Mouse (Mus musculus) gastrocnemius, postnatal 36 days (tissue): ENCODE results near the gene Cd3e. TPM values are rescaled to one million over a fixed set of nuclear protein-coding genes. Genes with fewer than 3 reads are reported as not detected.
"Not testable (repeated sequence)": the region's sequence is repeated elsewhere in the genome, so short reads cannot be mapped to it uniquely, and the experiment has no call there.

Experiments
- DNase-seq, 2 experiments: peaks; one replicate each; pipeline ENCODE4 v3.0.0; 2022
- intact Hi-C: fragments of 180-260 bp; cut with DNase I; formaldehyde crosslinking; loops from one replicate; pipeline ENCODE4 v1.15.1; 2025
- total RNA-seq, 2 experiments: library from RNA; stranded (reverse); gene quantifications; 2 replicates each; pipeline ENCODE4 v1.2.3; 2021

Cd3e gene
- total RNA-seq, 2 experiments from 2014 or later = 2.5 TPM; not detected in 1

DNA sequence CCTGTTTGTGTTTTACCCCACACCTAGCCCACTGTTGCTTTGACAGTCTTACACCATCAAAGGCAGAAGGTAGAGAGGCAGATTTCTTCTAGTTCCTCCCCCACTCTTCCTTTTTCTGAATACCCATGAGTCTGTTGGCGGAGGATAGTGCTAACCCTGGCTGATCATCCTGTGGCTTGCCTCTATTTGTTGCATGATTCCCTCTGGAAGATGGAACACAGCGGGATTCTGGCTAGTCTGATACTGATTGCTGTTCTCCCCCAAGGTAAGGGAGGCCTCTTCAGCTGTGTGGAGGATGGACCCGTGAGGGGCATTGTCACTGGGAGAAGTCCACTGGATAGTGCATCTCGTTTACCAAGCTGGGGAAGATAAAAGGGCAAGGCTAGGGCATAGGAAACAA lies 27.8 kb downstream of the Cd3e start, which contains the start of gene Cd3d:
Gene Cd3d, plus strand, starts transcription at position 111 of the 400 bp plus-strand sequence.
- intact Hi-C loops = no loop called here
- DNase-seq = no peak

DNA sequence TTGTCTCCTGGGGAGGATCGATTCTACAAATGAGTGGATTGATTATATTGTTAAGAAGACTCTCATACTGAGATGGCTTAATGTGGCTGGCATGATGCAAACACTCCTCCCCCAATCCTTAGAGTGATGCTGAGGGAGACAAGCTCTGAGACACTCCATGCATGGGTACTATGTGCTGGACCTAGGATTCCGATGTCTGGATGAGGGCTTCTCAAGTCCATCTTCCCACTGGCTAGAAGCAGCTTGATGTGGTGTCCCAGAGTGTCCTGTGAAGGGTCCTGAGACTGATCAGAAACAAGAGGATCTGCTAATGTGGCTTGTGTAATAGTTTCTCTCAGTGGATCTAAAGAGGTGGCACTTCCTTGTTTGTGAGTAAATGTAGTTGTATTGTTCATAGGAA lies 28.3 kb downstream of the Cd3e start:
- DNase-seq = no peak

DNA sequence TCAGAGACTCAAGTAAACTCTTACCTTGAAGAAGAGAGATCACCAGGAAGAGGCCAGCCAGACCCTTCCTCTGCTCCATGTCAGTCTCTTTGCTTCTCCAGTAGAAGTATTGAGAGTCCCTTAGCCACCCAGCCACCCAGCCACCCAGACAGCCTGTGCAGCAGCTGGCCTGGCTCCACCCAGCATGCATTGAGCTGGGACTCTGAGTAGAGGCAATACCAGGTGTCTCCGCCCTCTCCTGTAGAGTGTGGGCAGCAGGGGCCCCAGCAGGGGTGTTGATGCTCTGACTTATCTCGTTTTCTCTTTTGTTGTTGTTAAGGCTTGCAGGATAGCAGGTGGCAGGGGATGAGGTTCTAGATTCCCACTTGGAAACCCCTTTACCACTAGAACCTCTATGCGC lies 29.2 kb downstream of the Cd3e start, which contains the start of gene Cd3g:
Gene Cd3g, minus strand, starts transcription at position 190 of the 400 bp plus-strand sequence.
- intact Hi-C loops = no loop called here
- DNase-seq = no peak

More for the DNA sequence above, 28.3 kb downstream of the Cd3e start:
- intact Hi-C loops = no loop called here

- intact Hi-C loops = no loop called here
- DNase-seq = no peak
Measured at GRCm38 (mm10) chr9:44979806-44980205, 29.6 kb downstream of the Cd3e start.

- no peak for DNase-seq
- intact Hi-C loops = no loop called here
Measured at GRCm38 (mm10) chr9:44977813-44978212, 31.6 kb downstream of the Cd3e start.

GRCm38 (mm10) chr9:44969450-44969849 lies 40.0 kb downstream of the Cd3e start:
- intact Hi-C loops = no loop called here
- DNase-seq = no peak

GRCm38 (mm10) chr9:44967763-44968162 lies 41.7 kb downstream of the Cd3e start:
- intact Hi-C loops = loop anchor here (1.0 kb wide), 1 partner anchor 129 kb away; no protein-coding TSS in a partner anchor
- not testable (repeated sequence) for DNase-seq

DNA sequence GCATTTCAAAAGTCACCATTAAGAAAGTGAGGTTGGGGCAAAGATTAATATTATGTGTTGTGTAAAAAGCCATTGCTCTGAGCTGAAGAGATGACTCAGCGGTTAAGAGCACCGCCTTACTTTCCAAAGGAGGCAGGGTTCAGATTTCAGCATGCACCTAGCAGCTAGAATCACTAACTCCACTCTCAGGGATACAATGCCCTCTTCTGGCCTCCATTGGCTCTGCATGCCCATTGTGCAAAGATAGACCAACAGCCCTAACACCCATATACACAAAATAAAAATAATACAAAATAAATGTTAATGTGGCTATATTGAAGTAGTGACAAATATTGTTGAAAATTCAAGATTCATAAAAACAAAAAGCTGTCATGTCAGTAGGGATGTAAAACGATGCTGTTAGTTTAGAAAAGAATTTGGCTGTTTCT lies 42.6 kb downstream of the Cd3e start:
- intact Hi-C loops = loop anchor here (1.0 kb wide), 1 partner anchor 129 kb away; no protein-coding TSS in a partner anchor
- DNase-seq = peak; percentile 70 to 78

GRCm38 (mm10) chr9:44965833-44966466 lies 43.5 kb downstream of the Cd3e start:
- no peak for DNase-seq
- intact Hi-C loops = no loop called here

DNA sequence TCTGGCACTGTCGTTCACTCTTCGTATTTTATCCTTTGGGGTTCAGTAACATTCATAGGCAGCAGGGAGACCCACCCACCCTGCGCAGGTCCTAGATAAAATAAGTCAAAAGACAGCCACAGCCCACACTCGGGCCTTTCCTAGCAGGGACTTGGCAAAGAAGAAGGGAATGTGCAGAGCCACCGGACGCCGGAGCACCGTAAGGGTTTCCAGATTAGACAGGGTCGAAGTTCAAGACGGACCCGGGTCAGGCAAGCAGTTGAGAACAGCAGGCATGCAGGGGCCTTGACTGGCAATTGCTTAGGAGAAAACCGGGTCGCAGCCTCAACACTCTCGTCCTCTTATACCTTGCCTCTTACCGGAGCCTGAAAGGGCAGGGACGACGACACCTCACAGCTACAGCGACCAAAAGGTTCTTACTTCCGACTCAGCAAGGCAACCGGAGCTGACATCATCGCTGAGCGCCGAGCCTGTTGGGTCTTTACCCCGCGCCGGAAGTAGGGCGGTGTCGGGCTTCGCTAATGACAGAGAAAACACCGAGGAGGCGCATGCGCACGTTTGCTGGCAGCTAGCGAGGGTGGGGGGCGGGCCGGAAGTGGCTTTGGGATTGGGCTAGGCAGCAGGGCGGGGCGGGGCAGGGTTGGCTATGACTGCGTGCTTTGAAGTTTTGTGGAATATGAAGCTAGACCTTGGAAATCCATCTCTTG lies 44.1 kb downstream of the Cd3e start, which contains the start of gene Ube4a:
Gene Ube4a, minus strand, starts transcription at position 475 of the 707 bp plus-strand sequence.
- peak; percentile 97 to 100 for DNase-seq
- intact Hi-C loops = no loop called here

- intact Hi-C loops = no loop called here
- DNase-seq = no peak
Measured at GRCm38 (mm10) chr9:44954432-44954831, 55.0 kb downstream of the Cd3e start.

Other genes starting within 250 kb of the Cd3e start
- 10 to 100 TPM; 62.6 to 73.4 TPM for gene Arcn1, start 241.8 kb downstream of the Cd3e start, total RNA-seq
- 10 to 100 TPM; 21.4 to 28.2 TPM for gene Ift46, start 241.7 kb downstream of the Cd3e start, total RNA-seq
- gene Tmem25, start 210.3 kb downstream of the Cd3e start, total RNA-seq = 1 to 10 TPM; 6.1 to 6.2 TPM
- gene Ttc36, start 206.6 kb downstream of the Cd3e start, total RNA-seq = not detected
- 10 to 100 TPM; 12.5 to 12.8 TPM for gene Kmt2a, start 128.3 kb downstream of the Cd3e start, total RNA-seq
- gene Atp5l, start 88.9 kb downstream of the Cd3e start, total RNA-seq = 100 to 1,000 TPM; 659 to 699 TPM
- 10 to 100 TPM; 28.9 to 39.4 TPM for gene Ube4a, start 44.0 kb downstream of the Cd3e start, total RNA-seq
- gene Cd3g, start 29.2 kb downstream of the Cd3e start, total RNA-seq = 1 to 10 TPM in 1 of 2 experiments, not detected in 1; 1.7 TPM
- gene Cd3d, start 27.8 kb downstream of the Cd3e start, total RNA-seq = 1 to 10 TPM in 1 of 2 experiments, not detected in 1; 1.3 TPM
- under 1 TPM; 0.30 to 0.33 TPM for gene Mpzl2, start 30.2 kb upstream of the Cd3e start, total RNA-seq
- gene Mpzl3, start 45.6 kb upstream of the Cd3e start, total RNA-seq = 1 to 10 TPM in 1 of 2 experiments, under 1 TPM in 1; 0.97 to 1.4 TPM
- gene Jaml, start 69.6 kb upstream of the Cd3e start, total RNA-seq = under 1 TPM; 0.13 to 0.44 TPM
- gene Scn2b, start 108.2 kb upstream of the Cd3e start, total RNA-seq = 1 to 10 TPM; 1.7 to 2.5 TPM
- 100 to 1,000 TPM; 209 to 240 TPM for gene Scn4b, start 128.8 kb upstream of the Cd3e start, total RNA-seq
- gene BC049352, start 172.4 kb upstream of the Cd3e start, total RNA-seq = 1 to 10 TPM in 1 of 2 experiments, under 1 TPM in 1; 0.92 to 1.7 TPM
- not detected for gene Tmprss4, start 194.5 kb upstream of the Cd3e start, total RNA-seq